ENCODE assay signal across 18 mouse cellular contexts in genomic region chr14:61320765-61321164, GRCm38 (mm10). TPM values are rescaled to one million over a fixed set of nuclear protein-coding genes. Genes with fewer than 3 reads are reported as not detected.
DNase-seq lines count a peak whose midpoint lies in the region; ATAC-seq and TF ChIP-seq lines count a peak whose summit lies in the region.
"Had no signal": no experiment of that assay in that cellular context is flagged by ENCODE, and none has a peak within 500 bp of the region (broad histone marks: within the 10 kb centered on the region; RNA-seq: fewer than 3 reads in every experiment).

No protein-coding gene starts in this region.

- H3K4me1 ChIP-seq in intestine, postnatal 0 days (replicated peaks; ENCODE audit: control insufficient read depth, insufficient read depth, low read length), result no peaks in the 10 kb centered on the region
- H3K4me1 ChIP-seq in hindbrain, postnatal 0 days (ENCODE audit: insufficient read depth, low read length), result no peaks in the 10 kb centered on the region
- H3K4me1 ChIP-seq: hindbrain, embryonic 13.5 days; midbrain, embryonic 13.5 days had no signal

- no peaks in the 10 kb centered on the region for H3K9me3 ChIP-seq in intestine, postnatal 0 days (ENCODE audit: control insufficient read depth)
- peaks cover 8% of the 10 kb centered on the region; the same call in 1 of the 2 replicates for H3K9me3 ChIP-seq in hindbrain, postnatal 0 days (ENCODE audit: low read length)

- no peak overlapping the region for H3K4me2 ChIP-seq in intestine, postnatal 0 days (replicated peaks; ENCODE audit: low read depth)
- H3K4me2 ChIP-seq in hindbrain, postnatal 0 days (ENCODE audit: low read depth, low read length), result no peak overlapping the region
- H3K4me2 ChIP-seq: hindbrain, embryonic 13.5 days; midbrain, embryonic 13.5 days had no signal

- peak overlapping the region; percentile 71 for H3K27ac ChIP-seq in intestine, postnatal 0 days (ENCODE audit: low read depth, low read length)
- no peak overlapping the region for H3K27ac ChIP-seq in hindbrain, postnatal 0 days
- H3K27ac ChIP-seq: hindbrain, embryonic 13.5 days; macrophage; midbrain, embryonic 13.5 days had no signal

- peak; percentile 88 for ATAC-seq in intestine, postnatal 0 days
- no peak for ATAC-seq in hindbrain, postnatal 0 days
- ATAC-seq: forebrain, embryonic 14.5 days; midbrain, embryonic 13.5 days had no signal

- 29% methylated on average over 1 of the region's 1 CpGs for WGBS in intestine, postnatal 0 days
- 95% methylated on average over 1 of the region's 1 CpGs for WGBS in hindbrain, postnatal 0 days

- TF ChIP-seq CTCF in intestine, postnatal 0 days (IDR thresholded peaks at IDR 0.05; ENCODE audit: low read depth), result no peak
- TF ChIP-seq CTCF in hindbrain, postnatal 0 days (IDR thresholded peaks at IDR 0.05; ENCODE audit: low read depth), result no peak

- H3K9ac ChIP-seq in intestine, postnatal 0 days (ENCODE audit: low read depth, low read length), result no peak overlapping the region
- H3K9ac ChIP-seq in hindbrain, postnatal 0 days (replicated peaks; ENCODE audit: low read length), result no peak overlapping the region
- H3K9ac ChIP-seq: hindbrain, embryonic 13.5 days; midbrain, embryonic 13.5 days had no signal

- no peaks in the 10 kb centered on the region for H3K36me3 ChIP-seq in intestine, postnatal 0 days (ENCODE audit: control insufficient read depth, insufficient read depth)
- no peaks in the 10 kb centered on the region for H3K36me3 ChIP-seq in hindbrain, postnatal 0 days (ENCODE audit: insufficient read depth, low read length)
- H3K36me3 ChIP-seq: midbrain, embryonic 13.5 days had no signal

- H3K4me3 ChIP-seq in intestine, postnatal 0 days (ENCODE audit: low read depth, low read length), result no peak overlapping the region
- H3K4me3 ChIP-seq in hindbrain, postnatal 0 days (ENCODE audit: low read length), result no peak overlapping the region
- H3K4me3 ChIP-seq: hindbrain, embryonic 13.5 days; midbrain, embryonic 13.5 days had no signal

- no peaks in the 10 kb centered on the region for H3K27me3 ChIP-seq in intestine, postnatal 0 days (replicated peaks; ENCODE audit: control insufficient read depth, insufficient read depth, low read length)
- H3K27me3 ChIP-seq in hindbrain, postnatal 0 days (ENCODE audit: insufficient read depth, low read length), result no peaks in the 10 kb centered on the region
- H3K27me3 ChIP-seq: CH12.LX; hindbrain, embryonic 13.5 days; midbrain, embryonic 13.5 days had no signal

- DNase-seq in adrenal gland, adult (ENCODE audit: inconsistent age in 2 of 2, low spot score in 1 of 2), result peak; percentile 30 to 86
- no peak for DNase-seq in adrenal gland, postnatal 4 days (ENCODE audit: low spot score in 2 of 2)
- DNase-seq in ovary, adult 18-20 months (ENCODE audit: low spot score), result peak; percentile 40
- no peak for DNase-seq in ovary, postnatal 36 days (ENCODE audit: low spot score)
- DNase-seq in yolk sac, embryonic 10.5 days (ENCODE audit: low spot score), result peak; percentile 19
- no peak for DNase-seq in left cerebral cortex, adult 9 months (ENCODE audit: low spot score in 2 of 2)
- no peak for DNase-seq in hindbrain, postnatal 0 days (ENCODE audit: low spot score)
- DNase-seq: cerebellum, adult 8-10 months; kidney, adult 2 months; kidney, postnatal 25 days; layer of hippocampus, postnatal 36 days; right cerebral cortex, postnatal 25 days had no signal

RNA-seq across cellular contexts. Expression of gene Arl11, which starts 11.2 kb away (rescaled TPM):
- 1 to 10 TPM; 1.1 to 1.5 TPM for total RNA-seq in adrenal gland, postnatal 4 days (2021)
- 1.4 and 1.5 TPM in 2 replicates for polyA plus RNA-seq in intestine, postnatal 0 days (2015; fragmentation: Nextera tagmentation; extraction: Ambion mirVana)
- total RNA-seq in hindbrain, postnatal 0 days (2014; rRNA removed), result 0.94 and 2.8 TPM in 2 replicates
- polyA plus RNA-seq in hindbrain, postnatal 0 days (2015; fragmentation: Nextera tagmentation; extraction: Ambion mirVana), result 0.54 and 0.56 TPM in 2 replicates

RNA-seq across cellular contexts. Expression of gene Ebpl, which starts 39.5 kb away (rescaled TPM):
- 1 to 10 TPM; 7.2 to 7.3 TPM for total RNA-seq in adrenal gland, postnatal 4 days (2021)
- polyA plus RNA-seq in intestine, postnatal 0 days (2015; fragmentation: Nextera tagmentation; extraction: Ambion mirVana), result 11.1 and 12.1 TPM in 2 replicates
- 2.2 and 4.1 TPM in 2 replicates for total RNA-seq in hindbrain, postnatal 0 days (2014; rRNA removed)
- 11.5 and 12.0 TPM in 2 replicates for polyA plus RNA-seq in hindbrain, postnatal 0 days (2015; fragmentation: Nextera tagmentation; extraction: Ambion mirVana)

Comparison
In these comparisons a context has a peak if more than half of its experiments do, and no peak if none do; other contexts are left out.
1. DNase-seq: peak in adrenal gland, adult (2 of 2), ovary, adult 18-20 months (single experiment) and yolk sac, embryonic 10.5 days (single experiment); none in adrenal gland, postnatal 4 days (0 of 2), ovary, postnatal 36 days (single experiment), left cerebral cortex, adult 9 months (0 of 2) and hindbrain, postnatal 0 days (single experiment).